Mouse (Mus musculus) small intestine, adult 2 months (tissue): ENCODE results near the gene Wfdc1.

Experiments used
- CTCF ChIP-seq: fragments of 200-500 bp; IDR thresholded peaks from 2 replicates; pipeline ENCODE4 v1.5.1; 2012; ENCODE audit warnings: low read depth, mild to moderate bottlenecking, control low read depth, inconsistent platforms, low read length, moderate library complexity, mixed read lengths; ENCODE audit not compliant: insufficient replicate concordance, insufficient read length; ENCODE audit errors: extremely low read depth
- POLR2A ChIP-seq: fragments of 200-500 bp; IDR thresholded peaks from 2 replicates; pipeline ENCODE4 v1.6.1; 2012; ENCODE audit warnings: low read depth, mild to moderate bottlenecking, control low read depth, inconsistent platforms, low read length, moderate library complexity

- TF ChIP-seq CTCF (no peak), POLR2A (no peak)
Measured at GRCm38 (mm10) chr8:119723676-119724075, 57.5 kb downstream of the Wfdc1 start.
